8 mouse cellular contexts compared by ENCODE assay signal in the genomic region with DNA sequence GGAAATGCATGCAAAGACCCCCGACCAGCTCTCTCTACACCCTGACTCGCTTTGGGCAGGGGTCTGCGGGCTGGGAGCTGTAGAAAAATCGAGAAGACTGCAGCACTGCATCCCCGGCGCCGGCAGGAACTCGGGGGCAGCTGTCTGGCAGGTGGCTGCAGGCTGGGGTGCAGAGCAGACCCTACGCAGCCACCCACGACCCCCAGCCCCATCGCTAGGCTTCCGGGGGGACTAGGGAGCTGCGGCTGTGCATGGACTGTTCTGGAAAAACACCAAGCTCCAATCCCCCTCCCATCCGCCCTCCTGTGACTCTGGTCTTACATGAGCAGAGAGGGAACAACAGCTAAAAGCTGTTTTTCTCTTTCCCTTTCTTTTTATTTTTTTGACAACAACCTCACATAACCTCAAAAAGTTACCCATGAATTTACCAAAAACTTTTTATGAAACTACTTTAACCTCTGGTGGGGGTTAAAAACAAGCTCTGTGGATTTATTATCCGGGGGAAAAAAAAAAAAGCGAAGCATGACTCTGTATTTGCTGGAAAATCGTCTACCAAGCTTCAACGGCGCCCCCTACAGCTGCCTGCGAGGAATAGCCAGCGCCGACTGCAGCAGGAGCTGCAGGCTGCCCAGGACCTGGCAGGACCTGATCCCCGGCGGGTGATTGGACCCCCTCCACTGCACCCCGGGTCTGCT. TPM values are rescaled to one million over a fixed set of nuclear protein-coding genes. Genes with fewer than 3 reads are reported as not detected.
DNase-seq lines count a peak whose midpoint lies in the region; ATAC-seq and TF ChIP-seq lines count a peak whose summit lies in the region.

No protein-coding gene starts in this region.

- no peaks in the 10 kb centered on the region for H3K36me3 ChIP-seq in intestine, postnatal 0 days (ENCODE audit: control insufficient read depth, insufficient read depth)
- H3K36me3 ChIP-seq in midbrain, embryonic 11.5 days (ENCODE audit: control insufficient read depth, insufficient read depth, low read length) = no peaks in the 10 kb centered on the region

- no peaks in the 10 kb centered on the region for H3K27me3 ChIP-seq in intestine, postnatal 0 days (replicated peaks; ENCODE audit: control insufficient read depth, insufficient read depth, low read length)
- H3K27me3 ChIP-seq in midbrain, embryonic 11.5 days (ENCODE audit: control insufficient read depth, insufficient read depth, low read length) = no peaks in the 10 kb centered on the region; the same call in 1 of the 2 replicates

- peak; percentile 94 for DNase-seq in adrenal gland, postnatal 10 days
- peak; percentile 89 for DNase-seq in embryo, embryonic 9.5 days (ENCODE audit: extremely low spot score)
- DNase-seq in gastrocnemius, postnatal 4 days (ENCODE audit: low spot score in 2 of 2) = peak; percentile 81 to 91
- peak; percentile 95 for DNase-seq in left cerebral cortex, postnatal 4 days
- DNase-seq in midbrain, embryonic 11.5 days (ENCODE audit: low spot score, missing footprints) = peak; percentile 98
- DNase-seq in right cerebral cortex, postnatal 4 days = peak; percentile 98
- DNase-seq in yolk sac, embryonic 10.5 days (ENCODE audit: low spot score) = peak; percentile 78

- H3K4me2 ChIP-seq in intestine, postnatal 0 days (replicated peaks; ENCODE audit: low read depth) = peak overlapping the region; percentile 99
- H3K4me2 ChIP-seq in midbrain, embryonic 11.5 days = peak overlapping the region; percentile 72

- peak; percentile 84 for TF ChIP-seq CTCF in intestine, postnatal 0 days (IDR thresholded peaks at IDR 0.05; ENCODE audit: low read depth)

- no peaks in the 10 kb centered on the region for H3K9me3 ChIP-seq in intestine, postnatal 0 days (ENCODE audit: control insufficient read depth)
- no peaks in the 10 kb centered on the region for H3K9me3 ChIP-seq in midbrain, embryonic 11.5 days (ENCODE audit: control insufficient read depth, low read length)

- ATAC-seq in intestine, postnatal 0 days = peak; percentile 76
- ATAC-seq in midbrain, embryonic 11.5 days (ENCODE audit: low FRiP score) = peak; percentile 88

- intact Hi-C loops in left cerebral cortex, postnatal 4 days (cut with DNase I) = loop anchor here (2.0 to 10.0 kb wide), 4 partner anchors 179 to 1089 kb away; a partner anchor contains a TSS

- peak overlapping the region; percentile 63 for H3K9ac ChIP-seq in intestine, postnatal 0 days (ENCODE audit: low read depth, low read length)
- peak overlapping the region; percentile 49 for H3K9ac ChIP-seq in midbrain, embryonic 11.5 days (ENCODE audit: low read length)

- WGBS in intestine, postnatal 0 days = under 1% methylated on average over 25 of the region's 25 CpGs
- under 1% methylated on average over 25 of the region's 25 CpGs for WGBS in midbrain, embryonic 11.5 days

- no peaks in the 10 kb centered on the region; the same call in 1 of the 2 replicates for H3K4me1 ChIP-seq in intestine, postnatal 0 days (replicated peaks; ENCODE audit: control insufficient read depth, insufficient read depth, low read length)
- H3K4me1 ChIP-seq in midbrain, embryonic 11.5 days (ENCODE audit: control insufficient read depth, insufficient read depth, low read length) = peaks cover 3% of the 10 kb centered on the region; the same call in 1 of the 2 replicates

- 0 out of 2 replicates have a peak overlapping the region, but pooled peaks have one; percentile 31 for H3K27ac ChIP-seq in intestine, postnatal 0 days (ENCODE audit: low read depth, low read length)
- H3K27ac ChIP-seq in midbrain, embryonic 11.5 days (ENCODE audit: low read depth, low read length) = peak overlapping the region; percentile 54

- peak overlapping the region; percentile 51 for H3K4me3 ChIP-seq in intestine, postnatal 0 days (ENCODE audit: low read depth, low read length)
- H3K4me3 ChIP-seq in midbrain, embryonic 11.5 days (ENCODE audit: low read depth, low read length) = peak overlapping the region; percentile 33

RNA-seq across cellular contexts. Expression of a gene that starts 30.4 kb away (rescaled TPM):
- total RNA-seq in adrenal gland, postnatal 10 days (2021) = under 1 TPM; 0.54 to 0.64 TPM
- under 1 TPM; 0.08 to 0.10 TPM for total RNA-seq in gastrocnemius, postnatal 4 days (2021)
- polyA plus RNA-seq in intestine, postnatal 0 days (2015; fragmentation: Nextera tagmentation; extraction: Ambion mirVana) = not detected in 2 replicates
- total RNA-seq in left cerebral cortex, postnatal 4 days (2021) = under 1 TPM; 0.30 to 0.52 TPM
- polyA plus RNA-seq in midbrain, embryonic 11.5 days (2014; fragmentation: Nextera tagmentation; extraction: Ambion mirVana) = 0.01 TPM in 1 of 2 replicates, not detected in the other

Comparison
In these comparisons a context has a peak if more than half of its experiments do, and no peak if none do; other contexts are left out.
1. Peak in every context shown above with its lines: DNase-seq, ATAC-seq, H3K4me3 ChIP-seq and H3K27ac ChIP-seq.